Mouse (Mus musculus) cerebellum, adult 8-10 months (tissue): Measurements from ENCODE around the gene Llgl2.

ENCODE experiments used
- DNase-seq: peaks from one replicate; pipeline ENCODE4 v3.0.0; 2022

Gene Llgl2

GRCm38 (mm10) chr11:115881002-115881401, 57.2 kb downstream of the Llgl2 start:
- DNase-seq, result no peak

- no peak for DNase-seq
Measured at GRCm38 (mm10) chr11:115883251-115883650, 59.4 kb downstream of the Llgl2 start.

GRCm38 (mm10) chr11:115884361-115884760, 60.5 kb downstream of the Llgl2 start:
- DNase-seq, result no peak

- no peak for DNase-seq
Measured at GRCm38 (mm10) chr11:115885281-115885680, 61.4 kb downstream of the Llgl2 start.

- DNase-seq, result no peak
Measured at GRCm38 (mm10) chr11:115886446-115886845, 62.6 kb downstream of the Llgl2 start.

- no peak for DNase-seq
Measured at GRCm38 (mm10) chr11:115888020-115888419, 64.2 kb downstream of the Llgl2 start.

- no peak for DNase-seq
Measured at GRCm38 (mm10) chr11:115889159-115889558, 65.3 kb downstream of the Llgl2 start.

- DNase-seq, result no peak
Measured at GRCm38 (mm10) chr11:115892213-115892612, 68.4 kb downstream of the Llgl2 start.

GRCm38 (mm10) chr11:115893071-115893470, 69.2 kb downstream of the Llgl2 start:
- no peak for DNase-seq

- DNase-seq, result peak; percentile 13
Measured at GRCm38 (mm10) chr11:115894755-115895520, 71.1 kb downstream of the Llgl2 start.

GRCm38 (mm10) chr11:115898446-115898845, 74.6 kb downstream of the Llgl2 start:
- no peak for DNase-seq

- DNase-seq, result peak; percentile 69
Measured at GRCm38 (mm10) chr11:115898886-115899285, 75.0 kb downstream of the Llgl2 start.

GRCm38 (mm10) chr11:115899486-115900266, 75.8 kb downstream of the Llgl2 start, which contains the start of gene Smim5:
Gene Smim5 (plus strand): TSS chr11:115899966.
- DNase-seq, result no peak

GRCm38 (mm10) chr11:115900561-115901337, 76.9 kb downstream of the Llgl2 start:
- DNase-seq, result no peak

- no peak for DNase-seq
Measured at GRCm38 (mm10) chr11:115901338-115902161, 77.7 kb downstream of the Llgl2 start.

- DNase-seq, result no peak
Measured at GRCm38 (mm10) chr11:115902177-115902576, 78.3 kb downstream of the Llgl2 start.

GRCm38 (mm10) chr11:115902831-115903230, 79.0 kb downstream of the Llgl2 start:
- no peak for DNase-seq

- DNase-seq, result no peak
Measured at GRCm38 (mm10) chr11:115903384-115904230, 79.8 kb downstream of the Llgl2 start.

GRCm38 (mm10) chr11:115904231-115904955, 80.5 kb downstream of the Llgl2 start:
- no peak for DNase-seq
